Mouse (Mus musculus) Muller cell, postnatal 12 days (primary cell): ENCODE results near the gene Krtap19-3.
A peak's percentile ranks its signal among the peaks of the same experiment; 100 is the strongest.

Source experiments
- DNase-seq: peaks from one replicate; pipeline ENCODE4 v3.0.0-alpha.2; 2015; ENCODE audit errors: inconsistent ontology term

Krtap19-3 gene

GRCm38 (mm10) chr16:88877938-88878337 is at the start of gene Krtap19-3:
Gene Krtap19-3, minus strand, starts transcription at chr16:88878038.
- no peak for DNase-seq

- no peak for DNase-seq
Measured at GRCm38 (mm10) chr16:88896357-88896756, 18.5 kb upstream of the Krtap19-3 start, which contains the start of gene Krtap19-5. Gene Krtap19-5, minus strand, starts transcription at chr16:88896457.

GRCm38 (mm10) chr16:88886870-88887269 is 9.0 kb upstream of the Krtap19-3 start:
- DNase-seq, result no peak

GRCm38 (mm10) chr16:88884989-88885388 is 7.2 kb upstream of the Krtap19-3 start, which contains the start of gene Krtap19-4:
Gene Krtap19-4, minus strand, starts transcription at chr16:88885089.
- no peak for DNase-seq

- no peak for DNase-seq
Measured at GRCm38 (mm10) chr16:88874169-88874568, 3.7 kb downstream of the Krtap19-3 start, which contains the start of gene Krtap19-2. Gene Krtap19-2, minus strand, starts transcription at chr16:88874269.

GRCm38 (mm10) chr16:88869311-88869710 is 8.5 kb downstream of the Krtap19-3 start, which contains the start of gene Krtap19-1:
Gene Krtap19-1, minus strand, starts transcription at chr16:88869411.
- no peak for DNase-seq

- no peak for DNase-seq
Measured at GRCm38 (mm10) chr16:88864887-88865407, 12.9 kb downstream of the Krtap19-3 start.

GRCm38 (mm10) chr16:88851450-88851849 is 26.4 kb downstream of the Krtap19-3 start:
- peak; percentile 14 for DNase-seq

GRCm38 (mm10) chr16:88848558-88848957 is 29.3 kb downstream of the Krtap19-3 start:
- DNase-seq, result no peak

- no peak for DNase-seq
Measured at GRCm38 (mm10) chr16:88847363-88847762, 30.5 kb downstream of the Krtap19-3 start.
